Mouse (Mus musculus) kidney, adult 18-20 months (tissue): ENCODE results near the gene Nipa1.

Experiments used
- DNase-seq: peaks from one replicate; pipeline ENCODE4 v3.0.0; 2021

The Nipa1 gene

GRCm38 (mm10) chr7:55998997-55999396 lies 20.8 kb downstream of the Nipa1 start:
- no peak for DNase-seq

- no peak for DNase-seq
Measured at GRCm38 (mm10) chr7:55995013-55995412, 24.7 kb downstream of the Nipa1 start.

- no peak for DNase-seq
Measured at GRCm38 (mm10) chr7:55991858-55992257, 27.9 kb downstream of the Nipa1 start.

- DNase-seq, result no peak
Measured at GRCm38 (mm10) chr7:55991129-55991528, 28.6 kb downstream of the Nipa1 start.

- DNase-seq, result peak; percentile 77
Measured at GRCm38 (mm10) chr7:55986526-55987214, 33.1 kb downstream of the Nipa1 start.

GRCm38 (mm10) chr7:55984754-55985153 lies 35.0 kb downstream of the Nipa1 start:
- no peak for DNase-seq

- no peak for DNase-seq
Measured at GRCm38 (mm10) chr7:55983107-55983506, 36.6 kb downstream of the Nipa1 start.

- DNase-seq, result no peak
Measured at GRCm38 (mm10) chr7:55982010-55982700, 37.6 kb downstream of the Nipa1 start.

- no peak for DNase-seq
Measured at GRCm38 (mm10) chr7:55981511-55981910, 38.2 kb downstream of the Nipa1 start.

GRCm38 (mm10) chr7:55974429-55974828 lies 45.3 kb downstream of the Nipa1 start:
- no peak for DNase-seq

GRCm38 (mm10) chr7:55969415-55969814 lies 50.3 kb downstream of the Nipa1 start:
- DNase-seq, result no peak

GRCm38 (mm10) chr7:55968258-55968901 lies 51.4 kb downstream of the Nipa1 start:
- no peak for DNase-seq

GRCm38 (mm10) chr7:55966866-55967460 lies 52.8 kb downstream of the Nipa1 start:
- no peak for DNase-seq

- DNase-seq, result peak; percentile 96
Measured at GRCm38 (mm10) chr7:55962004-55962908, 57.5 kb downstream of the Nipa1 start, which contains the start of gene Nipa2. Gene Nipa2 (minus strand): TSS chr7:55962476.

- DNase-seq, result no peak
Measured at GRCm38 (mm10) chr7:55960506-55960905, 59.2 kb downstream of the Nipa1 start.

GRCm38 (mm10) chr7:55959801-55960200 lies 60.0 kb downstream of the Nipa1 start:
- DNase-seq, result no peak

- no peak for DNase-seq
Measured at GRCm38 (mm10) chr7:55957916-55958315, 61.8 kb downstream of the Nipa1 start.

- no peak for DNase-seq
Measured at GRCm38 (mm10) chr7:55957178-55957577, 62.6 kb downstream of the Nipa1 start.

- DNase-seq, result no peak
Measured at GRCm38 (mm10) chr7:55956054-55956453, 63.7 kb downstream of the Nipa1 start.

- DNase-seq, result no peak
Measured at GRCm38 (mm10) chr7:55938341-55938740, 81.4 kb downstream of the Nipa1 start.

GRCm38 (mm10) chr7:55935025-55935424 lies 84.7 kb downstream of the Nipa1 start:
- no peak for DNase-seq

GRCm38 (mm10) chr7:55928649-55929048 lies 91.1 kb downstream of the Nipa1 start:
- no peak for DNase-seq
